Mouse (Mus musculus) neutrophil, adult 83 days (primary cell): ENCODE measurements around the gene Celf5. TPM values are rescaled to one million over a fixed set of nuclear protein-coding genes. Genes with fewer than 3 reads are reported as not detected.

Experiments used
- total RNA-seq, 2 experiments: library from RNA; stranded (reverse); gene quantifications; one replicate each; pipeline ENCODE4 v1.2.4; 2023

Gene Celf5
- total RNA-seq: not detected

GRCm38 (mm10) chr10:81482533-81482889, at the start of gene Celf5:
Gene Celf5 (minus strand): TSS chr10:81482709.

GRCm38 (mm10) chr10:81524051-81524605, 41.6 kb upstream of the Celf5 start, which contains the start of gene Gna15:
Gene Gna15 (minus strand): TSS chr10:81524225.

GRCm38 (mm10) chr10:81500032-81500431, 17.5 kb upstream of the Celf5 start, which contains the start of gene S1pr4:
Gene S1pr4 (minus strand): TSS chr10:81500132.

GRCm38 (mm10) chr10:81496264-81496901, 13.9 kb upstream of the Celf5 start, which contains the start of gene Ncln:
Gene Ncln (minus strand): TSS chr10:81496392.

GRCm38 (mm10) chr10:81455181-81455895, 27.2 kb downstream of the Celf5 start, which contains the start of gene Nfic:
Gene Nfic (minus strand): TSS chr10:81455635.

Other genes starting within 250 kb of the Celf5 start
- gene Zfr2, start 249.6 kb downstream of the Celf5 start, total RNA-seq: 1 to 10 TPM in 1 of 2 experiments, under 1 TPM in 1; 0.44 to 1.5 TPM
- 1 to 10 TPM; 7.1 to 10.0 TPM for gene Matk, start 229.8 kb downstream of the Celf5 start, total RNA-seq
- gene Mrpl54, start 215.8 kb downstream of the Celf5 start, total RNA-seq: 10 to 100 TPM; 36.4 to 40.7 TPM
- 10 to 100 TPM; 28.2 to 28.6 TPM for gene Apba3, start 215.7 kb downstream of the Celf5 start, total RNA-seq
- gene Tjp3, start 191.1 kb downstream of the Celf5 start, total RNA-seq: 1 to 10 TPM; 5.6 to 5.8 TPM
- gene Pip5k1c, start 189.7 kb downstream of the Celf5 start, total RNA-seq: 10 to 100 TPM; 84.7 to 91.8 TPM
- gene Cactin, start 161.6 kb downstream of the Celf5 start, total RNA-seq: 10 to 100 TPM; 27.9 to 30.2 TPM
- gene Tbxa2r, start 154.0 kb downstream of the Celf5 start, total RNA-seq: under 1 TPM in 1 of 2 experiments, not detected in 1; 0.64 TPM
- gene Gipc3, start 139.4 kb downstream of the Celf5 start, total RNA-seq: not detected
- 10 to 100 TPM; 38.3 to 46.6 TPM for gene Hmg20b, start 132.2 kb downstream of the Celf5 start, total RNA-seq
- gene Mfsd12, start 125.2 kb downstream of the Celf5 start, total RNA-seq: 10 to 100 TPM; 19.2 to 20.1 TPM
- gene 4930404N11Rik, start 116.9 kb downstream of the Celf5 start, total RNA-seq: 1 to 10 TPM; 3.8 to 4.8 TPM
- gene Fzr1, start 104.2 kb downstream of the Celf5 start, total RNA-seq: 10 to 100 TPM; 51.4 to 52.7 TPM
- gene Dohh, start 98.3 kb downstream of the Celf5 start, total RNA-seq: 10 to 100 TPM; 17.9 to 20.0 TPM
- gene Gm48551, start 98.2 kb downstream of the Celf5 start, total RNA-seq: under 1 TPM; 0.53 to 0.70 TPM
- gene Gm48552, start 93.7 kb downstream of the Celf5 start, total RNA-seq: 1 to 10 TPM; 1.1 to 1.3 TPM
- gene Smim24, start 89.7 kb downstream of the Celf5 start, total RNA-seq: 10 to 100 TPM in 1 of 2 experiments, 1 to 10 TPM in 1; 7.1 to 10.6 TPM
- 10 to 100 TPM; 64.6 to 69.7 TPM for gene Nfic, start 27.1 kb downstream of the Celf5 start, total RNA-seq
- gene Ncln, start 13.7 kb upstream of the Celf5 start, total RNA-seq: 100 to 1,000 TPM; 130 to 141 TPM
- gene S1pr4, start 17.4 kb upstream of the Celf5 start, total RNA-seq: 10 to 100 TPM; 66.7 to 79.7 TPM
- 10 to 100 TPM; 32.1 to 33.5 TPM for gene Gna15, start 41.5 kb upstream of the Celf5 start, total RNA-seq
- 10 to 100 TPM; 10.4 to 15.4 TPM for gene Gna11, start 62.5 kb upstream of the Celf5 start, total RNA-seq
- gene Aes, start 76.8 kb upstream of the Celf5 start, total RNA-seq: 100 to 1,000 TPM; 321 to 355 TPM
- gene Tle2, start 91.9 kb upstream of the Celf5 start, total RNA-seq: 1 to 10 TPM; 1.4 to 1.5 TPM
- gene Tle6, start 118.4 kb upstream of the Celf5 start, total RNA-seq: 1 to 10 TPM; 3.9 to 4.4 TPM
- gene BC025920, start 123.6 kb upstream of the Celf5 start, total RNA-seq: 1 to 10 TPM; 1.3 to 1.6 TPM
- 10 to 100 TPM; 12.8 to 13.5 TPM for gene Sirt6, start 145.1 kb upstream of the Celf5 start, total RNA-seq
- 1 to 10 TPM; 2.0 to 2.9 TPM for gene Ankrd24, start 145.8 kb upstream of the Celf5 start, total RNA-seq
- gene Gm10778, start 166.3 kb upstream of the Celf5 start, total RNA-seq: 1 to 10 TPM in 1 of 2 experiments, under 1 TPM in 1; 0.97 to 1.2 TPM
- 1 to 10 TPM; 4.3 to 4.7 TPM for gene Zfp433, start 222.1 kb upstream of the Celf5 start, total RNA-seq